Mouse (Mus musculus): ENCODE measurements around the gene Iqcg. TPM values are rescaled to one million over a fixed set of nuclear protein-coding genes. Genes with fewer than 3 reads are reported as not detected.
A peak's percentile ranks its signal among the peaks of the same experiment; 100 is the strongest.

The Iqcg gene
- polyA plus RNA-seq, 1 experiment from 2014 or later, result 5.0 TPM

- peaks cover 4% of the 10 kb centered on the region for H3K36me3 ChIP-seq (ENCODE audit: control insufficient read depth, insufficient read depth, low read length)
- DNase-seq (ENCODE audit: low spot score), result no peak
- no peak overlapping the region for H3K4me2 ChIP-seq (ENCODE audit: low read depth)
- no peak overlapping the region for H3K4me3 ChIP-seq (ENCODE audit: low read depth, low read length)
- H3K4me1 ChIP-seq (ENCODE audit: control insufficient read depth, insufficient read depth, low read length), result no peaks in the 10 kb centered on the region
- no peak overlapping the region for H3K9ac ChIP-seq (ENCODE audit: low read length)
- 90% methylated on average over 5 of the region's 5 CpGs for WGBS
- H3K27ac ChIP-seq (ENCODE audit: low read depth, low read length), result no peak overlapping the region
- H3K9me3 ChIP-seq (ENCODE audit: control insufficient read depth, low read length), result no peaks in the 10 kb centered on the region
- no peaks in the 10 kb centered on the region for H3K27me3 ChIP-seq (ENCODE audit: control insufficient read depth, insufficient read depth, low read length)
- no peak for ATAC-seq (ENCODE audit: insufficient read depth, low FRiP score, low TSS enrichment)
Measured at GRCm38 (mm10) chr16:32992158-32992557, 63.9 kb downstream of the Iqcg start.

GRCm38 (mm10) chr16:32984631-32985030 lies 71.4 kb downstream of the Iqcg start:
- Histone ChIP-seq H3K9me3 (ENCODE audit: control insufficient read depth, low read length) (no peaks in the 10 kb centered on the region), H3K4me1 (ENCODE audit: control insufficient read depth, insufficient read depth, low read length) (no peaks in the 10 kb centered on the region), H3K27me3 (ENCODE audit: control insufficient read depth, insufficient read depth, low read length) (no peaks in the 10 kb centered on the region), H3K36me3 (ENCODE audit: control insufficient read depth, insufficient read depth, low read length) (no peaks in the 10 kb centered on the region), H3K4me3 (ENCODE audit: low read depth, low read length) (no peak overlapping the region), H3K9ac (ENCODE audit: low read length) (no peak overlapping the region), H3K4me2 (ENCODE audit: low read depth) (no peak overlapping the region), H3K27ac (ENCODE audit: low read depth, low read length) (no peak overlapping the region)
- WGBS, result 90% methylated on average over 2 of the region's 2 CpGs
- ATAC-seq (ENCODE audit: insufficient read depth, low FRiP score, low TSS enrichment) (no peak), DNase-seq (ENCODE audit: low spot score) (no peak)

- Histone ChIP-seq H3K27me3 (ENCODE audit: control insufficient read depth, insufficient read depth, low read length) (no peaks in the 10 kb centered on the region), H3K4me2 (ENCODE audit: low read depth) (no peak overlapping the region), H3K36me3 (ENCODE audit: control insufficient read depth, insufficient read depth, low read length) (peaks cover 2% of the 10 kb centered on the region; the same call in 1 of the 2 replicates), H3K9ac (ENCODE audit: low read length) (no peak overlapping the region), H3K4me1 (ENCODE audit: control insufficient read depth, insufficient read depth, low read length) (no peaks in the 10 kb centered on the region), H3K27ac (ENCODE audit: low read depth, low read length) (no peak overlapping the region), H3K9me3 (ENCODE audit: control insufficient read depth, low read length) (no peaks in the 10 kb centered on the region), H3K4me3 (ENCODE audit: low read depth, low read length) (no peak overlapping the region)
- 93% methylated on average over 4 of the region's 4 CpGs for WGBS
- ATAC-seq (ENCODE audit: insufficient read depth, low FRiP score, low TSS enrichment), result no peak
- DNase-seq (ENCODE audit: low spot score), result no peak
Measured at GRCm38 (mm10) chr16:32981405-32981804, 74.6 kb downstream of the Iqcg start.

- no peak overlapping the region for H3K27ac ChIP-seq (ENCODE audit: low read depth, low read length)
- ATAC-seq (ENCODE audit: insufficient read depth, low FRiP score, low TSS enrichment) (no peak), DNase-seq (ENCODE audit: low spot score) (no peak)
- no peak overlapping the region for H3K4me2 ChIP-seq (ENCODE audit: low read depth)
- 96% methylated on average over 1 of the region's 1 CpGs for WGBS
- H3K9ac ChIP-seq (ENCODE audit: low read length), result no peak overlapping the region
- peaks cover 5% of the 10 kb centered on the region; the same call in 1 of the 2 replicates for H3K36me3 ChIP-seq (ENCODE audit: control insufficient read depth, insufficient read depth, low read length)
- H3K27me3 ChIP-seq (ENCODE audit: control insufficient read depth, insufficient read depth, low read length), result no peaks in the 10 kb centered on the region
- no peak overlapping the region for H3K4me3 ChIP-seq (ENCODE audit: low read depth, low read length)
- H3K9me3 ChIP-seq (ENCODE audit: control insufficient read depth, low read length), result no peaks in the 10 kb centered on the region
- H3K4me1 ChIP-seq (ENCODE audit: control insufficient read depth, insufficient read depth, low read length), result no peaks in the 10 kb centered on the region
Measured at GRCm38 (mm10) chr16:32980227-32980626, 75.8 kb downstream of the Iqcg start.

- no peak for DNase-seq (ENCODE audit: low spot score)
- no peaks in the 10 kb centered on the region for H3K4me1 ChIP-seq (ENCODE audit: control insufficient read depth, insufficient read depth, low read length)
- peaks cover 5% of the 10 kb centered on the region for H3K36me3 ChIP-seq (ENCODE audit: control insufficient read depth, insufficient read depth, low read length)
- H3K9ac ChIP-seq (ENCODE audit: low read length), result no peak overlapping the region
- H3K9me3 ChIP-seq (ENCODE audit: control insufficient read depth, low read length), result no peaks in the 10 kb centered on the region
- 90% methylated on average over 2 of the region's 2 CpGs for WGBS
- ATAC-seq (ENCODE audit: insufficient read depth, low FRiP score, low TSS enrichment), result no peak
- H3K4me3 ChIP-seq (ENCODE audit: low read depth, low read length), result no peak overlapping the region
- H3K27me3 ChIP-seq (ENCODE audit: control insufficient read depth, insufficient read depth, low read length), result no peaks in the 10 kb centered on the region
- no peak overlapping the region for H3K27ac ChIP-seq (ENCODE audit: low read depth, low read length)
- H3K4me2 ChIP-seq (ENCODE audit: low read depth), result no peak overlapping the region
Measured at GRCm38 (mm10) chr16:32973047-32973446, 83.0 kb downstream of the Iqcg start.

GRCm38 (mm10) chr16:32972535-32972934 lies 83.5 kb downstream of the Iqcg start:
- no peak overlapping the region for H3K9ac ChIP-seq (ENCODE audit: low read length)
- H3K27ac ChIP-seq (ENCODE audit: low read depth, low read length), result no peak overlapping the region
- peaks cover 5% of the 10 kb centered on the region for H3K36me3 ChIP-seq (ENCODE audit: control insufficient read depth, insufficient read depth, low read length)
- ATAC-seq (ENCODE audit: insufficient read depth, low FRiP score, low TSS enrichment), result no peak
- no peaks in the 10 kb centered on the region for H3K27me3 ChIP-seq (ENCODE audit: control insufficient read depth, insufficient read depth, low read length)
- no peaks in the 10 kb centered on the region for H3K4me1 ChIP-seq (ENCODE audit: control insufficient read depth, insufficient read depth, low read length)
- no peak overlapping the region for H3K4me2 ChIP-seq (ENCODE audit: low read depth)
- DNase-seq (ENCODE audit: low spot score), result no peak
- H3K9me3 ChIP-seq (ENCODE audit: control insufficient read depth, low read length), result no peaks in the 10 kb centered on the region
- WGBS, result 80% methylated on average over 5 of the region's 5 CpGs
- H3K4me3 ChIP-seq (ENCODE audit: low read depth, low read length), result no peak overlapping the region

MicroRNAs within 50 kb of the gene (microRNA counts, 519-probe panel; counts per million panel counts)
- microRNA mmu-miR-1947, result 171 counts per million, percentile 57 among the panel's probes with 10 or more counts

Small RNAs within 50 kb of the gene (microRNA-seq; reads per million reads assigned to microRNA genes)
- not detected for gene Gm22231
- 6.5 reads per million, percentile 16 among the genes with 10 or more reads in this experiment for gene Mir1947

Other genes with a start within 250 kb of the Iqcg start
- not detected in 2 replicates for gene Smbd1, start 245.7 kb downstream of the Iqcg start, polyA plus RNA-seq (2014; fragmentation: Nextera tagmentation; extraction: Ambion mirVana)
- 122 and 127 TPM in 2 replicates for gene Fyttd1, start 178.7 kb downstream of the Iqcg start, polyA plus RNA-seq (2014; fragmentation: Nextera tagmentation; extraction: Ambion mirVana)
- gene Rubcn, start 178.5 kb downstream of the Iqcg start, polyA plus RNA-seq (2014; fragmentation: Nextera tagmentation; extraction: Ambion mirVana), result 18.1 and 21.2 TPM in 2 replicates
- gene Lrch3, start 142.1 kb downstream of the Iqcg start, polyA plus RNA-seq (2014; fragmentation: Nextera tagmentation; extraction: Ambion mirVana), result 39.0 and 42.4 TPM in 2 replicates
- gene Rpl35a, start 235 bp upstream of the Iqcg start, polyA plus RNA-seq (2014; fragmentation: Nextera tagmentation; extraction: Ambion mirVana), result 780 and 838 TPM in 2 replicates
- gene Lmln, start 6.3 kb upstream of the Iqcg start, polyA plus RNA-seq (2014; fragmentation: Nextera tagmentation; extraction: Ambion mirVana), result 2.5 and 3.8 TPM in 2 replicates
- 27.7 and 30.3 TPM in 2 replicates for gene Osbpl11, start 128.9 kb upstream of the Iqcg start, polyA plus RNA-seq (2014; fragmentation: Nextera tagmentation; extraction: Ambion mirVana)
- gene Snx4, start 195.2 kb upstream of the Iqcg start, polyA plus RNA-seq (2014; fragmentation: Nextera tagmentation; extraction: Ambion mirVana), result 75.4 and 85.1 TPM in 2 replicates